Mouse (Mus musculus) megakaryocyte-erythroid progenitor cell, adult 5-6 weeks (primary cell): ENCODE measurements around the gene Neu3. TPM values are rescaled to one million over a fixed set of nuclear protein-coding genes. Genes with fewer than 3 reads are reported as not detected.

Source experiments
- ATAC-seq: replicated peaks from 2 replicates; pipeline ENCODE4 v1.8.0; 2016; ENCODE audit warnings: mild to moderate bottlenecking, inconsistent platforms; ENCODE audit not compliant: severe bottlenecking, poor library complexity, low FRiP score, low TSS enrichment
- total RNA-seq, 2 experiments: library from RNA; stranded (forward) in 1 of 2; stranded (reverse) in 1 of 2; fragments of 200-1000, 215-1000 nt in 1 of 2; fragments of >200 nt in 1 of 2; fragmentation: Nextera tagmentation in 1 of 2; gene quantifications; 2 replicates each; pipeline ENCODE4 v1.2.3; 2014 to 2017

The Neu3 gene
- 3.9 and 8.1 TPM in 2 replicates for total RNA-seq (2014; fragmentation: Nextera tagmentation)
- total RNA-seq (2017), result 3.9 and 5.8 TPM in 2 replicates

DNA sequence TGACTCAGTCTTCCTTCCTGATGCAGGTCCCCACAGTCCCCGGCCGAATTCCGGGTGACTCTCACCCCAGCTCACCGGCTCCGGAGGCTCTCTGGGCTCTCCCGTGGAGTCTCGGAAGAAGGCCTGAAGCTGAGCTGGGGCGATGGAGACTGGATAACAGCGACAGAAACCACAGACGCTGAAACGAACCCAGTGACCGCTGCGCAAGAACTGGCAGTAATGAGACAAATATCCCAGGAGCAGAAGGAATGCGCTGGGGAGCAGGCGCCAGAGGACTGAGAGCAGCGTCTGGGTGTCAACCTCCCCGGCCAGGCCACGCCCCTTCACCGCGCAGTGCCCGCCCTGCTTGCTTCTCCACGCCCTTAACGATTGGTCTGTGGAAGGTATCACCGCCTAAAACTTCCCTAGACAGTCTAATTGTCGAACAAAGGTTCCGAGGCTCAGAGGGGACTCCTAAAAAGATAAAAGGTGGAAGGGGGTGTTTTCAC lies at the start of gene Neu3:
Gene Neu3, minus strand, starts transcription at position 335 of the 488 bp plus-strand sequence.
- ATAC-seq, result peak; percentile 92

DNA sequence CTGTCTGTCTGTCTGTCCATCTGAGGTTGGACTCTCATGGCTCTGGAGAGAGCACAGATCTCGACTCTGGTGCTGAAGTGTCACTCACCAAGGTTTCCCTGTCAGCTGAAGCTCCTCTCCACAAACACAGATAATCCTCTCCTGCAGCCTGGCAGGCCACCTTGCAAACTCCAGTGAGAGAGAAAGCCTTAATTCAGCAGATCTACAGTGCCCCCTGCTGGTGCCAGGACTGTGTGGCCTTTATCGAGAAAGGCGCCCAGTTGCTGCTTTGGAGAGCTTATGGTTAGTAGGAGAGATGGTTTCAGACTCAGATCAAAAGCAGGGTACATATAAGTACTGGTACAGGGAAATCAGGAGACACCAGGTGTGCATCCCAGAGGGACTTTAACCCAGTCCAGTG lies 48.1 kb upstream of the Neu3 start:
- ATAC-seq, result peak; percentile 83

DNA sequence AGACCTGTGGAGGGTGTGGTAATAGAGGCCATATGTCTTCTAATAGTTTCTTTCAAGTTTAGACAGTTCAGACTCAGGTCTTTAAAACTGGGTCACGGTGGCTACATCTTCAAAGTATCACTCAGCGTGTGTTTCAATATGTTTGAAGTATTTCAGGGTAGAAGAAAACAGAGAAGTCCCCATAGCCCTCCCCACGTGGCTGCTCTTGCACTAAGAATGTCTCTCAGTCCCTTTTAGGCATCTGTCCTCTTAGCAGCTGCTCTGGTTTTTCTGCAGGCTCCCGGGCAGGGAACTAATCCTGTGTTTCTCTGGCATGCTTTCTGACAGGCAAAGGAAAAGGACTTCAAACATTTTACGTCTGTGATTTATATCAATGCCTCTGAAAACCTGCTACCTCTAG lies 47.7 kb upstream of the Neu3 start:
- ATAC-seq, result no peak

DNA sequence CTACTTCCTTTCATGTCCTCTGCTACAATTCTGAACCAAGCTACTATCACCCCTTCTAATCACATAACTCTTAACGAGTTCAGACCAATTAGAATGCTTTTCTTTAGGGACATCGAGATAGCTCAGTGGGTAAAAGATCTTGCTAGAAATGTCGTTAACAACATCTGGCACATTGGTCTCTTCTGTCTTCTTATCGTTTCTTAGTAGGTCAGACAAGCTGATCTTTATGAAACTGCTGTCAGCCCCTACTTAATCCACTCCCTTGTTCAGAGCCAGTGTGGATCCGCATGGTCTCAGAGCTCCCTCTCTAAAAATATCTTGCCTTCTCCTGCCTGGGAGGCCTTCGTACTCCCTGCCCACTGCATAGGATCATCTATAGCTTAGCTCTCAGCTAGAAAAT lies 45.7 kb upstream of the Neu3 start:
- 0 out of 2 replicates have a peak, but pooled peaks have one; percentile 15 for ATAC-seq

DNA sequence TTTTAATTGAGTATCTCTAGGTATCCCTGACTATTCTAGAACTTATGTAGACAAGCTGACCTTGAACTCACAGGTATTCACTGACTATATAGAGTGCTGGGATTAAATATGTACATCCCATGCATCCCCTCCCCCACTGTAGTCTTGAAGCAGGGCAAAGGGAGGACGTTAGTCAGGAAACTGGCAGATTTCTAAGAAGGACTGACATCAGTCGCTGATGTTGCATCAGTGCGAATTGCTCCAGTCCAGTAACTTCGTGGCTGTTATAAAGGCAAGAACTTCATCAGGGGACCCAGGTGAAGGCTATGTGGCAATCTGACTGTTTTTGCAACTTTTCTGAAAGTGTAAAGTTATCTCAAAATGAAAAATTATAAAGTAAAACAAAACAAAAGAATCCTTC lies 41.1 kb upstream of the Neu3 start:
- no peak for ATAC-seq

DNA sequence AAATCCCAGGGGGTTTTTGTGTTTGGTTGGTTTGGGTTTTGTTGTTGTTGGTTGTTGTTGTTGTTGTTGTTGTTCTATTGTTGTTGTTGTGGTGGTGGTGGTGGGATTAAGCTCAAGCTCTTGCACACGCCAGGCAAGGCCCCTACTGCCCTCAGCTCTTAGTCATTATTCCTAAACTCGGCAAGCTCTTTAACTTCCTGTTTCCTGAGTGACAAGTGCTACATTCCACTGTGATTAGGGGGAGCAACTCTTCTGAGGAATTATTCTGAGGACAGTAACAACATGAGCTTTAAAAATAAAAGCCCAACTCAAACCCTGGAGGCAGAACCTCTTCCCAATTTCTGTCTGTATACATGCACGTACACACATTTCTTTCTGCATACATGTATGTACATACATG lies 37.0 kb upstream of the Neu3 start:
- no peak for ATAC-seq

DNA sequence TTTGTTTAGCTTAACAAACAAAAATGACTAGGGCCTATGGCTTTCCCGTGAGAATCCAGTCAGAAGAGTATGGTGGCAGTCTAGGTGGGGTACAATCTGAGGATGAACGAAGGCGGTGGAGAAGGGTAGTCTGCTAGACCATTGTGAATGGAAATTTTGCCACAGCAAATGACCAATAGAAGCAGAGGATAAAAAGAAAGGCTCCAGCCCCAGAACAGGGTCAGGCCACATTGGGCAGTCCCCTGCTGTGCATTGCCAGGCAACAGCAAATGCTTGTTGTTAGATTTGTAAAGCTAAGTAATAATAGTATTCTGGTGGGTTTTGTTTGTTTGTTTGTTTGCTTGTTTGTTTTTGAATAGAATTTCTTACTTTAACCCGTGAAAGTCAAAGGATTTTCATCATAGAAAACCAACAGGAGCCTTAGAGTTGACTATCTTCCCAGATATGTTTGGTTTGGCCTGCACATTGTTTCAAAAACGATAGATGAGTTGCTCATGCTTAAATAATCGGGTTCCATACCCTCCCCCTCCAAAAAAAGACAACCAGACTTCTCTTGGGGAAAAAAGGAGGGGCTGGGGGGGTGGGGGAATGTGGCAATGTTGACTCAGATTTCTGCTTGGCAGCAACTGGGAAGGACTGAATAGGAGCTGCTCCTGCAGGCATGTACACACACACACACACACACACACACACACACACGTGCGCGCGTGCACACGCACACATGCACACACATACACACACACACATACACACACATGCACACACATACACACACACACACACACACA lies 36.2 kb upstream of the Neu3 start:
- no peak for ATAC-seq

DNA sequence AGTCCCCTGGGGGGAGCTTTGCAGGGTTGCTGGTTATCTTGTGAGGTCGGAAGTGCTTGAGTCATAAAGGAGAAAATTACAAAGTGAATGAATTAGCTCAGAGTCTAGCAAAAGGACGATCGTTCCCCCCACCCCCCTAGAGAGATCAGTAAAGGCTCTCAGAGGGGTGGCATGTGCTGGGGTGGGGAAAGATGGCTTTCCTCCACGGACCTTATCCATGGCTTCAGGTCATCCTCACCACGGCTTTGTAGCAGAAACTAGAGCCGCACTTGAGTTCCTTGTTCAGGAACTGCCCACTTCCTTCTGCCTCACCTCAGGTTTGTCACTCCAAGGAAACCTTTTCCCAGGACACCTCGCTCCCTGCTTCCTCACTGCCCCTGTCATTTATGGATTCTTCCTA lies 35.1 kb upstream of the Neu3 start, which contains the start of gene Spcs2:
Gene Spcs2, minus strand, starts transcription at position 101 of the 400 bp plus-strand sequence.
- ATAC-seq, result no peak

DNA sequence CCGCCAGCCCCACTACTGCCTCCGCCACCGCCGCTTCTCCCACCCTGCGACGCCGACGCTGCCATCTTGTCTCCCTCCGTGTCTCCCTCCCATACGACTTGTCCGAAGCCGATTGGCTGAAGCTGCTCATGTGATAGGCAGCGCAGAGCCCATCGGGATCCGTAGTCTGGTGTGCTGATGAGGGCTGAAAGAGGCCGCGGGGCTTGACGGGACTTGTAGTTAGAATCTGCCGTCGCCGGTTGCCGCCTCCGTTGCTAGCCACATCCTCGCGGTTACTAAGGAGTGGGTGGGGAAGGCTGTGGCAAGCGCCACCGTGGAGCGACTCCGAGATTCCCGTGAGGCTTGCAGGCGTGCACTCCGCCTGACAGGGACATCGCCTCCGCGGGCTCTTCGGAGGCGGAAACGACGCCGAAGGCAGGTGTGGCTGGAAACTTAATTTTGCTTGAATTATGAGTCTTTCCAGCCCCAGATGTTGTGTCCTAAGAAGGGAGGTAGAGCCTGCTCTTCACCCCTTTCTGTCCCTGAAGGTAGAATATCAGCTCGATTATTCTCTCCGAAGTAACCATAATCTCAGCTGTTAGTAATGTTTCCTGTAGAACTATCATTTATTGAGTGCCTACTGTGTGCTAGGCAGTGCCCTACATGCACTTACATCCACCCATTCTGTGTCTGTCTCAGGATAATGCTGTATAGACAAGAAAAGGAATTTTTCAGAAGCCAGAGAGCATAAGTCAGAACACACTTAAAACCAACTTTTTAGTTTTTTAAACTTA lies 30.8 kb upstream of the Neu3 start, which contains the start of gene Xrra1:
Gene Xrra1, plus strand, starts transcription at position 304 of the 773 bp plus-strand sequence.
- peak; percentile 98 for ATAC-seq

DNA sequence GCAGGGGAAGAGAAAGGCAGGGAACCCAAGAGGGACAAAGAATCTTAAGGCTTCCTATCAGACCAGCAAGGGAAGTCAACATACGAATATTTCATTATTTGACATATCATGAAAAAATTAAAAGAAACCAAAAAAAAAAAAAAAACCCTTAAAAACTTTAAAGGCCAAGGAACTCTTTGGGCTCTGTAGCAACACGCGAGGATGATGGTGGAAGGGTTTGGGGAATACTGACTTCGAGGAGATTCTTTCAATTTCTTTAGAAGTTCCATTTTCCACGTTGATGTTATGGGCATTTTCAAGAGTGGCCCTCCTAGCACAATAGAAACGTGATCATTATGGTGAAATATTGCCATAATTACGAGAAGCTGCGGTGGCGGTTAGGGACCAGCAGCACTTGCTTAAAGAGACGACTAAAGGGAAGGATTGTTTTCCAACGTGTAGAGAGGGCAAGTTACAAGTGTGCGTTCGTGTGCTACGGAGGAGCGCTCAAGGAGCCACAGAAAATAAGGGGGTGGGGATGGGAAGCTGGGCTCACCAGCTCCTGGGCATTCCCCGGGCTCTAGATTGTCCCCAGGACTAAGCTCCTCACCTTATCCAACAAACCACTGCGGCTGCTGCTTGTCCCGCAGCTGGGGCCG lies 30.1 kb upstream of the Neu3 start:
- ATAC-seq, result no peak

DNA sequence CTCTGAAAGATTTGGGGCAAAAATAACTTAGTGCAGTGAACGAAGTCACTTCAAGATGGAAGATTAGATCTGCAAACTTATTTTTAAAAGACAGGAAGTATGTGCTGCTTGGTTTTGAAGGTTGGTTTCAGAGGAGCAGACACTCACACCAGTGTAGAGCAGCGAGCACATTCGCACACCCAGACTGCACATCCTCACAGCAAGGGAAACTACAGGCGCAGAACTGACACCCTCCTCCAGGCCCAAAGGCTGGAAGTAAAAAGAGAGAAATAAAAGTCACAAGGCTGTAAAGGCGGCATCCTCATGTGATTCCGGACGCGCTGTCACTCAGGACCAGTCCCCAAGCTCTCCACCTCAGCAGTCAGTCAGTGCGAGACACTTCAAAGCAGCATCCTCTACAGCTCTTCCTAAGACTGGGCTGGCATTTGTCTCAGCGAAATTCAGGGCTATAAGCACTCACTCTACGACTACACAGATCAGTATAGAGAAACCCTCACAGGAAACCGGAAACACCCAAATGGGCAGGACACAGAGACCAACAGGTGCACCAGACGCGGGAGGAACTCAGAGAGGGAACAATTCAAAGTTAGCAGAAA lies 28.1 kb upstream of the Neu3 start:
- ATAC-seq, result no peak

DNA sequence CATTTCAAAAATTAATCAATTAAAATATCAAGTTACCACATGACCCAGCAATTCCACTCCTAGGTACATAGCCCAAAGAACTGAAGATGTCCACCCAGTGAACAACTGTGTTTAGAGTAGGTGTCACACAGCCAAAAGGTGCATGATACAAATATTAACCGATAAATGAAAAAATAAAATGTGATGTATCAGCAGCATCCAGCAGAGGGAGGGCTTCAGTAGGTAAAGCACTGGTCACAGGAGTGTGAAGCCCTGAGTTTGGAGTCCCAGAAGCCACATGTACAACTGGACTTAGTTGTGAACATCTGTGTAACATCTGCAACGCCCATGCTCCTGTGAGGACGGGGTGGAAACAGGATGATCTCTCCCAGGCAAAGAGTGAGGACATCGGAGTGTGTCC lies 26.1 kb upstream of the Neu3 start:
- ATAC-seq, result no peak

DNA sequence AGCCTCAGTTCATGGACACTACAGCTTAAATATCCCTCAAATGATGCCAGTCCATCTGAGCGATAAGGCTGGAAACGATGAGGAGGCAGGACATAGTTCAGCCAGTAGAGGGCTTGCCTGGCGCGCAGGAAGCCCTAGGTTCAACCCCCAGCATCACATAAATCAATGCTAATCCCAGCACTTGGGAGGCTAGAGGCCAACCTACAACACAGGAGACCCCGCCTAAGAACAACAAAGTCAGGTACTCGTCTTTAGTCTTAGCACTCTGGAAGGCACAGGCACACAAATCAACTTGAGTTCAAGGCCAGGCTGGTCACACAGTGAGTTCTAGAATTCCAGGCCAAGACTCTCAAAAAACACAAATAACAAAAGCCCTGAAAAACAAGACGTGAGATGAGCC lies 25.1 kb upstream of the Neu3 start:
- 0 out of 2 replicates have a peak, but pooled peaks have one; percentile 25 for ATAC-seq

DNA sequence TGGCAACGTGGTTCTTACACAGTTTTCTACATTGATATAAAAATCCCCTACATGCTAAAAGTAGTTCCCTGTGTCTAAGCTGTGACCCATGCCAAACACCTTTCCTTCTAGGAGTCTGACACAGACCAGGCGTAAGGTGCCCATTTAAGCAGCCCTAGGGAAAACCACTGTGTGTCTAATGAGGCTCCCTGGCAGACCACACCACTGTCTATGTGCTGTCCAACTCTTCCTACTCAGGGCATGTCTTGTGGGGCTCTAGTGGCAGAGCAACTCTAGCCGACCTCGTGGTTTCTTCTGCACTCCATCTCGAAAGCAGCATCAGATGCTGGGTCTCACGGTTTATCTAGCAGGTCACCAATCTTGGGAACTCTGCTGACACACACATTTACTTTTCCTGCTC lies 23.4 kb upstream of the Neu3 start:
- no peak for ATAC-seq

DNA sequence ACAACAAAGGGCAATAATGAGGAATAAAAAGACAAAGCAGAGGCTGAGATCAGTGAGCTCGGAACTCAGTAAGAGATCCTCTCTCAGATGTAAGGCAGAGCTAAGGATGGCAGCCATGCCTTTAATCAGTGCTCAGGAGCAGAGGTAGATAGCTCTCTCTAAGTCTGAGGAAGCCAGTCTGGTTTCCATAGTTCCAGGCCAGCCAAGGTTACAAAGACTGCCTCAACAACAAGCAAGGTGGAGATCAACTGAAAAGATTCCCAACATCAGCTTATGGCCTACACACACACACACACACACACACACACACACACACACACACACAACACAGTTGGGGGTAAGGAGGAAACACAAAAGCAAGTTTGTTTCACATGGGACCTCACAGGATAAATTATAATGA lies 22.9 kb upstream of the Neu3 start:
- no peak for ATAC-seq

DNA sequence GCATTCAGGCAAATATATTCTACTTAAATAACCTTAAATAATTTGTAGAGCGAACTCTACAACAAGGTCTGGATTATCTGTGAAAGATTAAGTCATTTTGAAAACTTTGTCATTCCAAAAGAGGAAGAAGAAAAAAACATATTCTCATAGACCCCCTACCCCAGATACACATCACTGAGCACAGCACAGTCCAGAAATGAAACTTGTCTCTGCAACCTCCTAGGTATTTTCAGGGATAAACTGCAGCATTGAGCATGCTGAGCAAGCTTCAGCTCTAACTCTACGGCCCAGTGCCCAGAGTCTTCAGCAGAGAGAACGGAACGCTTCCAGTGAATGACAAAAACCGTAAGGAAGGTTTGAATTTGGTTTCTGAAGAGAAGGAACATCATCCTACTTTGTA lies 22.3 kb upstream of the Neu3 start:
- no peak for ATAC-seq

DNA sequence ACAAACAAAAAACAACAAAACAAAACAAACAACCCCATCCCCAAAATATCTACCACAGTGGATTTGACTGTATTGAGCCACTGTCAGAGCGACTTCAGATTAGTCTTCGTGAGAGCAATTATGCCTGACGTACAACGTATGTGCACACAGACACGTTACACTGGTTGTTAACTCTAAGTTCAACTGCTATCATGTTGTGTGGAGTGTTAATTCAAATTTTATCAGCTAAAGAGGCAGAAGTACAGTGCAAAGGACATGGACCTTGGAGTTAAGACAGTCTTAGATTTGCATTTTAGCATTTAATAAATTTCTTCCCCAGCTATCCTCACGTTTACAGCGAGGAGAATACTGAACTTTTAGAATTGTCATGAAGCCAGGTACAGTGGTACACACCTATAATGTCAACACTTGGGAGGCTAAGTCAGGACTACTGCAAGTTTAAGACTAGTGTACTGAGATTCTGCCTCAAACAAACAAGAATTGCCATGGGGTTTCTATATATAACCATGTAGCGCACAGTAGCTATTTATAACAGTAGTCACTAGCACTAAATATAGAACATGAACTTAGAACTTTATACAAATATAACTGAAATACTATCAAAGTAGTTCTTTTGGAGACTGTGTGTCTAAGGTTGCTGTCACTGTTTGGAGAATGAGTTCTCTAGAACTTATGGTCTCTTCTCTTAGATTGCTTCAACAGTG lies 17.5 kb upstream of the Neu3 start:
- ATAC-seq, result no peak

DNA sequence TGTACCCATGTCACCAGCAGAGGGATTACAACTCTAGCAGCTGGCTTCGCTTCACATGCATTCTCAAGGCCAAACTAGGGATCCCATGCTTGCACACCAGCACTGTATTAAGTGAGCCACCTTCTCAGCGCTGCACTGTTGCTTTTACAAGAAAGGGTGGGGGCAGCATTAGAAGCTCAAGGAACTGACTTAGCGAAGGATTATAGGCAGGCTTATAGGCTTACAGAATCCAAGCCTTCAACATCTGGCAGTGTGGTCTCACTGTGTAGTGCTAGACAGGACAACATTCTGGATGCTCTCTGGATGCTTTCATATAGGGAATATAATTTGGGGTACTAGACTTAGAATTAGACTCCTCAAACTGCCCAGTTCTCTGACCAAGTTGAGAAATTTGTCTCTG lies 10.0 kb upstream of the Neu3 start:
- ATAC-seq, result no peak
